11 mouse cellular contexts compared by ENCODE assay signal in genomic region chr4:141260007-141260723, GRCm38 (mm10). TPM values are rescaled to one million over a fixed set of nuclear protein-coding genes. Genes with fewer than 3 reads are reported as not detected.
DNase-seq lines count a peak whose midpoint lies in the region; ATAC-seq and TF ChIP-seq lines count a peak whose summit lies in the region.
"Had no signal": no experiment of that assay in that cellular context is flagged by ENCODE, and none has a peak within 500 bp of the region (broad histone marks: within the 10 kb centered on the region; RNA-seq: fewer than 3 reads in every experiment).

No protein-coding gene starts in this region.

- peak overlapping the region; percentile 44 for H3K4me2 ChIP-seq in embryonic facial prominence, embryonic 14.5 days (ENCODE audit: low read depth, low read length)
- H3K4me2 ChIP-seq in limb, embryonic 15.5 days, result peak overlapping the region; percentile 39
- H3K4me2 ChIP-seq: midbrain, embryonic 12.5 days had no signal

- H3K4me1 ChIP-seq in embryonic facial prominence, embryonic 14.5 days (ENCODE audit: control insufficient read depth, insufficient read depth, low read length), result peaks cover 8% of the 10 kb centered on the region; the same call in 1 of the 2 replicates
- H3K4me1 ChIP-seq in limb, embryonic 15.5 days, result peaks cover 10% of the 10 kb centered on the region
- H3K4me1 ChIP-seq: midbrain, embryonic 12.5 days had no signal

- peak; percentile 67 to 75 for DNase-seq in heart, adult 18-20 months
- no peak for DNase-seq in heart, postnatal 36 days
- DNase-seq in embryonic facial prominence, embryonic 14.5 days (ENCODE audit: low spot score), result peak; percentile 93
- no peak for DNase-seq in embryo, embryonic 9.5 days (ENCODE audit: extremely low spot score)
- no peak for DNase-seq in embryo, embryonic 11 days
- DNase-seq: cerebellum, adult 8-10 months; right cerebral cortex, postnatal 25 days had no signal

- peaks cover 18% of the 10 kb centered on the region for H3K36me3 ChIP-seq in C2C12 (ENCODE audit: control insufficient read depth, insufficient read depth)
- peaks cover 10% of the 10 kb centered on the region; the same call in 1 of the 2 replicates for H3K36me3 ChIP-seq in embryonic facial prominence, embryonic 14.5 days (ENCODE audit: control insufficient read depth, insufficient read depth, low read length)
- H3K36me3 ChIP-seq in limb, embryonic 15.5 days, result peaks cover 12% of the 10 kb centered on the region
- H3K36me3 ChIP-seq: midbrain, embryonic 12.5 days had no signal

- no peak for TF ChIP-seq CTCF in C2C12 (IDR thresholded peaks at IDR 0.05; ENCODE audit: control insufficient read depth, insufficient read depth, insufficient read length)

- H3K4me3 ChIP-seq in C2C12 (ENCODE audit: insufficient read depth, poor library complexity, severe bottlenecking), result no peak overlapping the region
- H3K4me3 ChIP-seq in embryonic facial prominence, embryonic 14.5 days (ENCODE audit: low read depth, low read length), result peak overlapping the region; percentile 17; the same call in 1 of the 2 replicates
- H3K4me3 ChIP-seq in limb, embryonic 15.5 days, result peak overlapping the region; percentile 14; the same call in 1 of the 2 replicates
- H3K4me3 ChIP-seq: midbrain, embryonic 12.5 days had no signal

- H3K9ac ChIP-seq in embryonic facial prominence, embryonic 14.5 days (ENCODE audit: low read depth, low read length), result no peak overlapping the region
- no peak overlapping the region for H3K9ac ChIP-seq in limb, embryonic 15.5 days
- H3K9ac ChIP-seq: midbrain, embryonic 12.5 days had no signal

- no peaks in the 10 kb centered on the region for H3K79me3 ChIP-seq in C2C12 (ENCODE audit: low read depth)

- intact Hi-C loops in heart, postnatal 36 days (cut with DNase I), result no loop called here

- ATAC-seq in embryonic facial prominence, embryonic 14.5 days (ENCODE audit: low read depth), result peak; percentile 67
- no peak for ATAC-seq in limb, embryonic 15.5 days (ENCODE audit: insufficient number of reproducible peaks, low FRiP score, low TSS enrichment, low read depth)
- ATAC-seq in megakaryocyte-erythroid progenitor cell, adult 5-6 weeks (replicated peaks; ENCODE audit: low FRiP score, low TSS enrichment, poor library complexity, severe bottlenecking), result no peak

- WGBS in embryonic facial prominence, embryonic 14.5 days, result 39% methylated on average over 16 of the region's 16 CpGs
- WGBS in limb, embryonic 15.5 days, result 42% methylated on average over 16 of the region's 16 CpGs

- H3ac ChIP-seq in C2C12 (ENCODE audit: control insufficient read depth, insufficient read length, low read depth), result no peak overlapping the region

- H3K9me3 ChIP-seq in embryonic facial prominence, embryonic 14.5 days (ENCODE audit: control insufficient read depth, low read length), result no peaks in the 10 kb centered on the region
- H3K9me3 ChIP-seq in limb, embryonic 15.5 days, result no peaks in the 10 kb centered on the region
- H3K9me3 ChIP-seq: midbrain, embryonic 12.5 days had no signal

- H3K79me2 ChIP-seq in C2C12 (ENCODE audit: control insufficient read depth, insufficient read depth), result no peaks in the 10 kb centered on the region

- no peaks in the 10 kb centered on the region for H3K27me3 ChIP-seq in C2C12 (ENCODE audit: control insufficient read depth, insufficient read depth, insufficient read length)
- H3K27me3 ChIP-seq in embryonic facial prominence, embryonic 14.5 days (replicated peaks; ENCODE audit: control insufficient read depth, insufficient read depth, low read length), result no peaks in the 10 kb centered on the region
- H3K27me3 ChIP-seq in limb, embryonic 15.5 days, result no peaks in the 10 kb centered on the region
- H3K27me3 ChIP-seq: midbrain, embryonic 12.5 days had no signal

- peak overlapping the region; percentile 58; the same call in 1 of the 2 replicates for H3K27ac ChIP-seq in embryonic facial prominence, embryonic 14.5 days (replicated peaks; ENCODE audit: low read depth, low read length)
- no peak overlapping the region for H3K27ac ChIP-seq in limb, embryonic 15.5 days
- H3K27ac ChIP-seq: midbrain, embryonic 12.5 days had no signal

TF ChIP-seq in C2C12, 6 proteins besides CTCF, POLR2A, EP300 and RAD21:
- TF ChIP-seq MAX (IDR thresholded peaks at IDR 0.05) (no peak), MYOG (IDR thresholded peaks at IDR 0.05; ENCODE audit: control insufficient read depth, extremely low read depth, insufficient read length) (no peak), CEBPB (IDR thresholded peaks at IDR 0.05; ENCODE audit: low read depth) (peak; percentile 2), FOSL1 (IDR thresholded peaks at IDR 0.05; ENCODE audit: insufficient read depth, low read length, poor library complexity, severe bottlenecking) (no peak)
TF ChIP-seq in C2C12: peak in this region for 1.

RNA-seq across cellular contexts. Expression of gene Arhgef19, which starts 20.9 kb away (rescaled TPM):
- 10 to 100 TPM; 28.3 to 31.3 TPM for total RNA-seq in heart, adult 18-20 months (2021)
- total RNA-seq in heart, postnatal 36 days (2021), result 10 to 100 TPM; 22.2 to 39.7 TPM
- 26.7 TPM for polyA plus RNA-seq in C2C12 (2012; fragmentation: generic; extraction: Trizol)
- polyA plus RNA-seq in embryonic facial prominence, embryonic 14.5 days (2014; fragmentation: Nextera tagmentation; extraction: Ambion mirVana), result 17.4 and 17.7 TPM in 2 replicates
- polyA plus RNA-seq in limb, embryonic 15.5 days (2015; fragmentation: Nextera tagmentation; extraction: Ambion mirVana), result 16.3 and 19.7 TPM in 2 replicates
- not detected in 2 replicates for total RNA-seq in megakaryocyte-erythroid progenitor cell, adult 5-6 weeks (2014; fragmentation: Nextera tagmentation)
- total RNA-seq in megakaryocyte-erythroid progenitor cell, adult 5-6 weeks (2017), result not detected in 2 replicates

RNA-seq across cellular contexts. Expression of gene Epha2, which starts 40.9 kb away (rescaled TPM):
- total RNA-seq in heart, adult 18-20 months (2021), result 1 to 10 TPM; 6.2 to 6.6 TPM
- 1 to 10 TPM; 5.4 to 7.0 TPM for total RNA-seq in heart, postnatal 36 days (2021)
- polyA plus RNA-seq in C2C12 (2012; fragmentation: generic; extraction: Trizol), result 129 TPM
- polyA plus RNA-seq in embryonic facial prominence, embryonic 14.5 days (2014; fragmentation: Nextera tagmentation; extraction: Ambion mirVana), result 2.1 and 4.2 TPM in 2 replicates
- polyA plus RNA-seq in limb, embryonic 15.5 days (2015; fragmentation: Nextera tagmentation; extraction: Ambion mirVana), result 6.2 and 6.5 TPM in 2 replicates
- 0.30 and 1.2 TPM in 2 replicates for total RNA-seq in megakaryocyte-erythroid progenitor cell, adult 5-6 weeks (2014; fragmentation: Nextera tagmentation)
- total RNA-seq in megakaryocyte-erythroid progenitor cell, adult 5-6 weeks (2017), result not detected in 2 replicates

RNA-seq across cellular contexts. Expression of gene Rsg1, which starts 46.4 kb away (rescaled TPM):
- total RNA-seq in heart, adult 18-20 months (2021), result 1 to 10 TPM in 1 of 2 experiments, under 1 TPM in 1; 0.52 to 1.2 TPM
- total RNA-seq in heart, postnatal 36 days (2021), result 1 to 10 TPM in 1 of 2 experiments, under 1 TPM in 1; 0.80 to 1.1 TPM
- 1.6 TPM for polyA plus RNA-seq in C2C12 (2012; fragmentation: generic; extraction: Trizol)
- polyA plus RNA-seq in embryonic facial prominence, embryonic 14.5 days (2014; fragmentation: Nextera tagmentation; extraction: Ambion mirVana), result 5.1 and 5.2 TPM in 2 replicates
- 6.0 and 6.4 TPM in 2 replicates for polyA plus RNA-seq in limb, embryonic 15.5 days (2015; fragmentation: Nextera tagmentation; extraction: Ambion mirVana)
- total RNA-seq in megakaryocyte-erythroid progenitor cell, adult 5-6 weeks (2014; fragmentation: Nextera tagmentation), result 0.81 and 10.9 TPM in 2 replicates
- total RNA-seq in megakaryocyte-erythroid progenitor cell, adult 5-6 weeks (2017), result 3.2 TPM in 1 of 2 replicates, not detected in the other

Comparison
In these comparisons a context has a peak if more than half of its experiments do, and no peak if none do; other contexts are left out.
1. DNase-seq: peak in heart, adult 18-20 months (2 of 2) and embryonic facial prominence, embryonic 14.5 days (single experiment); none in heart, postnatal 36 days (0 of 2), embryo, embryonic 9.5 days (single experiment) and embryo, embryonic 11 days (single experiment).
2. RNA of gene Arhgef19, which starts 20.9 kb away (total RNA-seq): 22.2 to 39.7 TPM in heart, postnatal 36 days and 28.3 to 31.3 TPM in heart, adult 18-20 months; not detected in megakaryocyte-erythroid progenitor cell, adult 5-6 weeks; every median in the first group is over 10 times any median in the second.